Mouse (Mus musculus) heart, embryonic 14.5 days (tissue): ENCODE results near the gene Rreb1. TPM values are rescaled to one million over a fixed set of nuclear protein-coding genes. Genes with fewer than 3 reads are reported as not detected.

ENCODE experiments used
- ATAC-seq: fragments of 200-750 bp; cut with Nextera tagmentation; 2 replicates; pipeline ENCODE4 v1.8.0; 2017; ENCODE audit warnings: low read depth, moderate TSS enrichment; ENCODE audit not compliant: insufficient number of reproducible peaks, insufficient read depth, low FRiP score
- H3K27ac ChIP-seq, 2 experiments: fragments of 200-500 bp in 1 of 2; fragments of 300-500 bp in 1 of 2; sonication (generic) in 1 of 2; replicated peaks in 1 of 2; 2 replicates each; pipeline ENCODE4 v1.5.1; 2012 to 2014; ENCODE audit warnings: low read depth in 2 of 2, low read length in 2 of 2, control low read depth in 1 of 2, mild to moderate bottlenecking in 1 of 2, mixed read lengths in 1 of 2; ENCODE audit not compliant: control insufficient read depth in 1 of 2, insufficient read depth in 1 of 2
- H3K27me3 ChIP-seq: fragments of 300-500 bp; sonication (generic); 2 replicates; pipeline ENCODE4 v1.6.1; 2014; ENCODE audit warnings: mild to moderate bottlenecking, low read length, control low read depth; ENCODE audit not compliant: control insufficient read depth, insufficient read depth
- H3K36me3 ChIP-seq: fragments of 300-500 bp; sonication (generic); 2 replicates; pipeline ENCODE4 v1.6.1; 2014; ENCODE audit warnings: mild to moderate bottlenecking, control low read depth, low read length, mixed read lengths; ENCODE audit not compliant: control insufficient read depth, insufficient read depth
- H3K4me1 ChIP-seq, 2 experiments: fragments of 200-500 bp in 1 of 2; fragments of 300-500 bp in 1 of 2; sonication (generic) in 1 of 2; 2 replicates each; pipeline ENCODE4 v1.6.1; 2012 to 2014; ENCODE audit warnings: low read length in 2 of 2, control low read depth in 1 of 2, mixed read lengths in 1 of 2; ENCODE audit not compliant: control insufficient read depth in 2 of 2, insufficient read depth in 2 of 2
- H3K4me2 ChIP-seq: fragments of 300-500 bp; sonication (generic); 2 replicates; pipeline ENCODE4 v1.6.1; 2014; ENCODE audit warnings: mild to moderate bottlenecking, low read length
- H3K4me3 ChIP-seq, 2 experiments: fragments of 200-500 bp in 1 of 2; fragments of 300-500 bp in 1 of 2; sonication (generic) in 1 of 2; 2 replicates each; pipeline ENCODE4 v1.5.1; 2012 to 2014; ENCODE audit warnings: low read length in 2 of 2, mild to moderate bottlenecking in 2 of 2, control low read depth in 1 of 2, low read depth in 1 of 2, moderate library complexity in 1 of 2; ENCODE audit not compliant: control insufficient read depth in 1 of 2, insufficient read depth in 1 of 2
- H3K9ac ChIP-seq: fragments of 300-500 bp; sonication (generic); 2 replicates; pipeline ENCODE4 v1.6.1; 2014; ENCODE audit warnings: mild to moderate bottlenecking, low read length
- H3K9me3 ChIP-seq: fragments of 300-500 bp; sonication (generic); 2 replicates; pipeline ENCODE4 v1.6.1; 2016; ENCODE audit warnings: low read length, control low read depth; ENCODE audit not compliant: control insufficient read depth
- WGBS: fragments of 180-500 bp; shearing (Covaris S2); extraction: QIAGEN DNeasy Blood & Tissue Kit; methylation state at CpG from one replicate; pipeline ENCODE4 v1.1.7; 2014; 5-methylcytosine and 5-hydroxymethylcytosine counted together
- polyA plus RNA-seq: library from polyadenylated mRNA; unstranded; fragments of >200 nt; fragmentation: Nextera tagmentation; extraction: Ambion mirVana; gene quantifications from 2 replicates; pipeline ENCODE4 v1.2.1, GENCODE M21; 2014

The Rreb1 gene
- polyA plus RNA-seq, 1 experiment from 2014 or later, result 17.8 TPM

DNA sequence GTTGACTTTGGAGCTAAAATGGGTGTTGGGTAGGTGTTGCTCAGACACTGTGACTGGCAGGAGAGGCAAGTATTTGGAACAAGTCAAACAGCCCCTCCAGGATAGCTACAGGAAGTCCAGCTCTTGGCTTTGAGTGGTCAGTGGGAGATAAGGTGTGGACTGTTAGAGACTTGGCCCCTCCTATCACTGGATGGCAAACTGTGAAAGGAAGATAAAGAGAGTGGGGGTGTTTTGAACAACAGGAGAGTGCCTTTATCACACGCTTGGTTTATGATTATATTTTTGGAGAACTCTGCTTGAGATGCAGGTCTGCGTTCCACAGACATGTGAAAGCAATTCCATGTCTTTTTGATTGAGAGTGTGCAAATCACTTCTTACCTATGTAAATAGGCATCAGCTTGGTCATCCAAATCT lies 100.7 kb downstream of the Rreb1 start:
- Histone ChIP-seq H3K36me3 (no peaks in the 10 kb centered on the region), H3K4me3 (no peak overlapping the region), H3K9ac (no peak overlapping the region), H3K4me2 (peak overlapping the region; percentile 35), H3K4me1 (peaks cover 38 to 69% of the 10 kb centered on the region in 2 experiments), H3K27ac (peak overlapping the region; percentile 48 to 69), H3K27me3 (no peaks in the 10 kb centered on the region), H3K9me3 (no peaks in the 10 kb centered on the region)
- 18% methylated on average over 2 of the region's 2 CpGs for WGBS
- 0 out of 2 replicates have a peak, but pooled peaks have one; percentile 60 for ATAC-seq

- Histone ChIP-seq H3K4me3 (no peak overlapping the region), H3K27ac (peak overlapping the region; percentile 19 to 48; a peak in 3 of 4 replicates), H3K9me3 (no peaks in the 10 kb centered on the region), H3K27me3 (no peaks in the 10 kb centered on the region), H3K9ac (no peak overlapping the region), H3K36me3 (no peaks in the 10 kb centered on the region), H3K4me1 (peaks cover 38 to 69% of the 10 kb centered on the region in 2 experiments), H3K4me2 (no peak overlapping the region)
- WGBS, result 52% methylated on average over 5 of the region's 5 CpGs
- no peak for ATAC-seq
Observed at GRCm38 (mm10) chr13:37879556-37879955, 101.4 kb downstream of the Rreb1 start.

DNA sequence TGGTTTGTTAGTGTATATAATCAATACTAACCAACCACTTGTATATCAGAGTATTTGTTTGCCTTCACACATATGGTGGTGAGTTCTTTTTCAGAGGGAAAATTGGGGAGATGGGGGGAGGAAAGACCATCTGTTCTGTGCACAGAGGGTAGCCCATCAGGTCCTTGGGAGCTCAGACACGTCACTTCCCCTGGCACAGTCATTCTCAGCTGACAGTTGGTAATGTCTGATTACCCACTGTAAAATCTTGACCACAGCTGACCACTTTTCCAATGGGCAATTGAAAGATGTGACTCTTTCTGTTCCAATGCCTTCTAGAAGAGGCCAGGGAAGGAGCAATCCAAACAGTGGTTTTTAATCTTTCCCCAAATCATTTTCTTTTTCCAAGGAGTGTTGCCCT lies 101.8 kb downstream of the Rreb1 start:
- peaks cover 38 to 65% of the 10 kb centered on the region in 2 experiments for H3K4me1 ChIP-seq
- H3K9ac ChIP-seq, result 0 out of 2 replicates have a peak overlapping the region, but pooled peaks have one; percentile 34
- no peak for ATAC-seq
- 0 out of 2 replicates have a peak overlapping the region, but pooled peaks have one; percentile 29 for H3K4me2 ChIP-seq
- H3K27ac ChIP-seq, result peak overlapping the region in 1 of 2 experiments; percentile 71; a peak in 1 of 4 replicates
- no peaks in the 10 kb centered on the region for H3K36me3 ChIP-seq
- H3K9me3 ChIP-seq, result no peaks in the 10 kb centered on the region
- 69% methylated on average over 1 of the region's 1 CpGs for WGBS
- no peak overlapping the region for H3K4me3 ChIP-seq
- no peaks in the 10 kb centered on the region for H3K27me3 ChIP-seq

DNA sequence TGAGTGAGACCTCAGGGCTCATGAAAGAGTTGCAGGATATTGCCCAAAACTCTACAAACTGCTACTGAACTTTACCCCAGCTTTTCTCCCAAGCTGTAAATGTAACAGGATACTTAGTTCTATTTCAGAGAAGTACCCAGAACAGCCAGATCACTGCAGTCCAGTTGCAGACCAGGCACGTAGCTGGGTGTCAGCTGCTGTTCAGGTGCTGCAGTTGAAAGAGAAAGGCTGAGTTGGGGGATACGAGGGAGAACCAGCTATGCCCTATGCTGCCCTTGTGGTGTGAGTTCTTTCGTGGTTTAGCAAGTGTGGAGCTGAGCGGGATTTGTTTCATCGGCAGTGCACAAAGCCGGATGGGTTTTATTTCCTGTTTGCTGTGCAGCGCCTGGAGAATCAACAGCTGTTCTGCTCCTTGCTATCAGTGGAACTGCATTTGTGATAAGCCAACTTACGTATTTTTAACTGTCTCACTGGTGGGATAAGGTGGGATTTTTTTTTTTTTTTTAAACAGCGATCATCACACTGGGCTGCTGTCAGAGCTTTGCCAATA lies 102.5 kb downstream of the Rreb1 start:
- no peaks in the 10 kb centered on the region for H3K36me3 ChIP-seq
- peaks cover 40 to 62% of the 10 kb centered on the region in 2 experiments for H3K4me1 ChIP-seq
- 51% methylated on average over 9 of the region's 9 CpGs for WGBS
- no peak overlapping the region for H3K4me3 ChIP-seq
- H3K27me3 ChIP-seq, result no peaks in the 10 kb centered on the region
- H3K4me2 ChIP-seq, result 0 out of 2 replicates have a peak overlapping the region, but pooled peaks have one; percentile 29
- ATAC-seq, result no peak
- H3K27ac ChIP-seq, result peak overlapping the region in 1 of 2 experiments; percentile 71; a peak in 3 of 4 replicates
- 0 out of 2 replicates have a peak overlapping the region, but pooled peaks have one; percentile 34 for H3K9ac ChIP-seq
- H3K9me3 ChIP-seq, result no peaks in the 10 kb centered on the region

DNA sequence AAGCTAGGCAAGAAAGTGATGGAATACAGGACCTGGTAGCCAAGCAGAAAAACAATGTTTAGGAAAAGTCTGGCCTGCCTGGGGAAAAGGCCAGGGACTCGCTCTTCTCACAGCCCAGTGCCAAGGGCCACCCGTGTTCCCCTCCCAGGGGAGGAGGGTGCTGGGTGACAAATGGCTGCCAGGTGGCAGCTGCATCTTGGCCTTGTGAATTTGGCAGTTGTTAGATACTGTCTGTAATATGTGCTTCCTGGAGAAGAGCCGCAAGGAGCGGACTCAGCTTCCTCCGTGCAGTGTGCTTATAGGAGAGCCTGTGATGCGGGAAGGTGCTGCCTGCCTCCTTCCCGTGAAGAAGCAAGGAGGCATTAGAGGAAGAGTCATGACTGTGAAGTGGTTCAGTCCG lies 104.3 kb downstream of the Rreb1 start:
- no peak overlapping the region for H3K9ac ChIP-seq
- H3K4me3 ChIP-seq, result no peak overlapping the region
- H3K4me1 ChIP-seq, result peaks cover 40 to 61% of the 10 kb centered on the region in 2 experiments
- H3K4me2 ChIP-seq, result no peak overlapping the region
- ATAC-seq, result no peak
- H3K9me3 ChIP-seq, result no peaks in the 10 kb centered on the region
- 82% methylated on average over 8 of the region's 8 CpGs for WGBS
- no peaks in the 10 kb centered on the region for H3K27me3 ChIP-seq
- H3K36me3 ChIP-seq, result no peaks in the 10 kb centered on the region
- H3K27ac ChIP-seq, result no peak overlapping the region

- H3K4me1 ChIP-seq, result peaks cover 38 to 57% of the 10 kb centered on the region in 2 experiments
- no peaks in the 10 kb centered on the region for H3K36me3 ChIP-seq
- no peak overlapping the region for H3K9ac ChIP-seq
- H3K27me3 ChIP-seq, result no peaks in the 10 kb centered on the region
- WGBS, result 88% methylated on average over 5 of the region's 5 CpGs
- H3K4me2 ChIP-seq, result no peak overlapping the region
- no peak overlapping the region for H3K27ac ChIP-seq
- ATAC-seq, result no peak
- no peak overlapping the region for H3K4me3 ChIP-seq
- no peaks in the 10 kb centered on the region for H3K9me3 ChIP-seq
Observed at GRCm38 (mm10) chr13:37883008-37883407, 104.8 kb downstream of the Rreb1 start.

- no peak overlapping the region for H3K27ac ChIP-seq
- no peak overlapping the region for H3K4me2 ChIP-seq
- no peak for ATAC-seq
- peaks cover 20 to 33% of the 10 kb centered on the region in 2 experiments for H3K4me1 ChIP-seq
- H3K36me3 ChIP-seq, result peaks cover 21% of the 10 kb centered on the region
- no peak overlapping the region for H3K4me3 ChIP-seq
- 79% methylated on average over 2 of the region's 2 CpGs for WGBS
- no peak overlapping the region for H3K9ac ChIP-seq
- H3K9me3 ChIP-seq, result no peaks in the 10 kb centered on the region
- H3K27me3 ChIP-seq, result no peaks in the 10 kb centered on the region
Observed at GRCm38 (mm10) chr13:37885392-37885791, 107.2 kb downstream of the Rreb1 start.

DNA sequence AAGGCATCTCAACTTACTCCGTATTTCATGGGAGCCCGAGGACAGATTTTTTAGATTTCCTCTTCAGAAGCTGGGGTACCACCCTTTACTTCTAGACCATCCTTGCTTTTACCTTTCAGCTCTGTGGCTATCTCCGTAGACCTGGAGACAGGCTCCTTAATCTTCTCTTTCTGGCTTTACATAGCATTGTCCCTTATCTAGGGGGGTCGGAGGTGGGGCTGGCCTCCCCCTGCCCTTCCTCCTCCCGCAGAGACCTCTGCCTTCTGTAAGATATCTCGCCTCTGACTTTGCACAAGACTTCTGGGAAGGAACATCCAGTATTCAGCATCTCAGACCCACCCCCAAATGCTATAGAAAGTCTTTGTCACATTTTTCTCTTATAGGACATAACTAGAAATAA lies 107.8 kb downstream of the Rreb1 start:
- H3K9me3 ChIP-seq, result no peaks in the 10 kb centered on the region
- H3K4me2 ChIP-seq, result no peak overlapping the region
- no peaks in the 10 kb centered on the region for H3K27me3 ChIP-seq
- peaks cover 28% of the 10 kb centered on the region for H3K36me3 ChIP-seq
- H3K4me3 ChIP-seq, result no peak overlapping the region
- no peak for ATAC-seq
- H3K4me1 ChIP-seq, result peaks cover 15 to 27% of the 10 kb centered on the region in 2 experiments
- 55% methylated on average over 6 of the region's 6 CpGs for WGBS
- H3K27ac ChIP-seq, result no peak overlapping the region
- H3K9ac ChIP-seq, result no peak overlapping the region
